Mouse (Mus musculus) spleen, adult 12 weeks (tissue): ENCODE results near the gene Rtn4rl2.

Experiments
- DNase-seq: peaks from one replicate; pipeline ENCODE4 v3.0.0; 2022; ENCODE audit warnings: low spot score

Gene Rtn4rl2

DNA sequence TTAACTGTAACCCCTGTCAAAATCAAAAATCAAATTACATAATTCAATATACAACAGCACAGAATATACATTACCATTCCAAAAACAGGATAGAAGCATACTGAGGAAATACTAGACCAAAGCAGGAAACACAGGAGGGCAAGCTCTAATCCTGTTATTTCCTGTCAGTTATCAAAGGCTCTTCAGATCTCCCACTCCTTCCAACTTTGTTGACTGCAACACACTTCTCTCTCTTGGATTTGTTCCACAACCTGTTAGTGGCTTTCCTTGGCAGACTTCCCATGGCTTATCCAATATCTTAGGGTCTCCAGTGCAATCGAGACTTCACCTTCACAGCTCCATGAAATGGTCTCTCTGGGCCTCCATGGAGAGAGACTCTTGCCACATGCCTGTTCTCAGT lies 41.3 kb downstream of the Rtn4rl2 start:
- DNase-seq, result no peak

DNA sequence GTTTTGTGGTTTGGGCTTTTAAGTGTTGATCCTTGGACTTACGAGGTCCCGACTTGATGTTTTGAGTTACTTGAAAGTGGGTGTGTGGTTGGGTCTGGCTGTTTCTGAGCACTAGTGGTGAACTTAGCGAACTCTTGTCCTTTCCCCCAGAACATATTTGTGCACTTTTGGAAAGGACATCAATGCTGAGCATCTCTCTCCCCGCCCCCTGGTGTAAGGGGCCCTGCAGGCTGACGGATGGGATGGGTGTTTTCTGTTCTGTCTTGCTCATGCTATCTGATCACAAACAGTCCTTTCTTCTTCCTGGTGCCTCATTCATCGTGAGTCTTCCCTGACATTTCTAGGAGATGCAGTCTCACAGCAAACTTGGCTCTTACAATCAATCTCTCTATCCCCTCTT lies 42.9 kb downstream of the Rtn4rl2 start:
- DNase-seq, result no peak

DNA sequence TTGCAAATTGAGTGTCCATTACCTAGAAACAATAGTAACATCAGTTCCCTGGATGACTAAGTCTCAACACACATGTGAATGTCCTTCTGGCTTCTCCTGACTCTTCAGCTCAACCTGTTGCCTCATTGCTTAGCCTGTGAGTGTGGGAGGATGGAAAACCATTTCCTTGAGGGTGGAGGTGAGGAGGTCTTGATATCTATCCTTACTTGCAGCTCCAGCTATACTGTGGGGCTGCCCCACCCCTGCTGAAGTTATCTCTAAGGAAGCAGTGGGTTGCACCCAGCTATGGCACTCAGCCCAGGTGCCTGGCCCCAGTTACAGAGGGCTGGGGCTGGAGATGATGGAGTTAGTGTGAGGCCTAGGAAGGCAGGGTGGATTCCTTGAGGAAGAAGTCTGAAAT lies 44.6 kb downstream of the Rtn4rl2 start:
- DNase-seq, result peak; percentile 79

DNA sequence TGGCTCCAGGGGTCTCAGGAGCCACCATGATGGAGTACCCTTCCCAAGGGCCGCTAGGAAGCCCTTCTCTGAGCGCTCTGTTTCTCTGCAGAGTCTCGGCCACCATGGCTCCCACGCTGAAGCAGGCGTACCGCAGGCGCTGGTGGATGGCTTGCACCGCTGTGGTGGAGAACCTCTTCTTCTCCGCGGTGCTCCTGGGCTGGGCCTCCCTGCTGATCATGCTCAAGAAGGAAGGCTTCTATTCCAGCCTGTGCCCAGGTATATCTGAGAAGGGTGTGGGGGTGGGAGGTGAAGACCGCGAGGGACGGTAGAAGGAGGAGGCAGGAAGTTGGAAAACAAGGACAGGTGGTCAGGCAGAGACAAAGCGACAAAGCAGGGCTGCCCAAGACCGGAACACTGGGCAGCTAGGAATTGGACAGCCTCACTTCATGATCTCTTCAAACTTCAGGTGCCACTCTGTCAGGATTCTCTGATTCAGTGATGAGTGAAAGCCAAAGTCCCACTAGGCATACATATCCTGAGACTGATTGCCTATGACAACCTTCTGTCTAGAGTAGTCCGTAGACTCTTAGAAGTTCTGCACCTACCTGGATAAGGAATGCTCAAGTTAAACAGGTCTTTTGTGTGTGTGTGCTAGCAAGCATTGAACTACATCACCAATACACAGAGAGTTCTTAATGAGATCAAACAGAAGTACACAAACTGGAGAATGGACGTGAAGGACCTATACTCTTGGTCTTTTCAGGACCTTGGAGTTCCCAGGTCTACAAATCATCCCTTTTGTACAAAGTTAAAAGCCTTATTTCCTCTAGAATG lies 45.6 kb downstream of the Rtn4rl2 start:
- DNase-seq, result peak; percentile 21

DNA sequence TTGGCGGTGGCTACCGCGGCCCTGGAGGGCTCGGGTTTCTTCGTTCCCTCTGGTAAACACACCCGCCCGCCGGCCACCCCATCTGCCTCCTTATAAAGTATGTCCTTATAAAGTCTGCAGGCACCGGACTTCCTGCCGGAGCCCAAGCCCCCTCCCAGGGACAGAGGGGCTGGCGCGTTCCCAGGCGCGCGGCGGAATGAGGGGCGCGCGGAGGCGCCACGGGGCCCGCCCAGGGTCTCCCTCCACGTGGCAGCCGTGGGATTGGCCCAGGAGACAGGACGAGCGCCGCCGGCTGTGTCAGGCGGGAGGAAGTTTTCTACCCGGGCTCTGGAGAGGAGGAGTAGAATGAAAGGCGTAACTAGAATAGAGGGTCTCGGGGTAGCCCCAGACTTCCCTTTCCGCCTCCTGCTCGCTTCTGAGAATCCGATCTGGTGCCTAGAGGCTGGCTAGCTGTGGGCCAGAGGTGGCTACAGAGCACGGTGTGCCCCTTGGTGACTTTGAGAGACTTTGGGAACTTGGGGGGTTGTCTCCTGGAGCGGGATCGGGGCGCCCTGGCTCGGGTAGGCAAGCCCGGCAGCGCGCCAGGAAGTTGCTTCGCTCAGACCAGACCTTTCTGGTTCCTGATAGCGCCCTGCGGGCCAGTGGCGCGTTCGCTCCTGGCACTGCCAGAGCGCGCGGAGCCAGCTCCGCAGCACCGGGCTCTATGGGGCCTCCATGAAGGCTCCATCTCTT lies 46.3 kb downstream of the Rtn4rl2 start:
- peak; percentile 71 for DNase-seq

DNA sequence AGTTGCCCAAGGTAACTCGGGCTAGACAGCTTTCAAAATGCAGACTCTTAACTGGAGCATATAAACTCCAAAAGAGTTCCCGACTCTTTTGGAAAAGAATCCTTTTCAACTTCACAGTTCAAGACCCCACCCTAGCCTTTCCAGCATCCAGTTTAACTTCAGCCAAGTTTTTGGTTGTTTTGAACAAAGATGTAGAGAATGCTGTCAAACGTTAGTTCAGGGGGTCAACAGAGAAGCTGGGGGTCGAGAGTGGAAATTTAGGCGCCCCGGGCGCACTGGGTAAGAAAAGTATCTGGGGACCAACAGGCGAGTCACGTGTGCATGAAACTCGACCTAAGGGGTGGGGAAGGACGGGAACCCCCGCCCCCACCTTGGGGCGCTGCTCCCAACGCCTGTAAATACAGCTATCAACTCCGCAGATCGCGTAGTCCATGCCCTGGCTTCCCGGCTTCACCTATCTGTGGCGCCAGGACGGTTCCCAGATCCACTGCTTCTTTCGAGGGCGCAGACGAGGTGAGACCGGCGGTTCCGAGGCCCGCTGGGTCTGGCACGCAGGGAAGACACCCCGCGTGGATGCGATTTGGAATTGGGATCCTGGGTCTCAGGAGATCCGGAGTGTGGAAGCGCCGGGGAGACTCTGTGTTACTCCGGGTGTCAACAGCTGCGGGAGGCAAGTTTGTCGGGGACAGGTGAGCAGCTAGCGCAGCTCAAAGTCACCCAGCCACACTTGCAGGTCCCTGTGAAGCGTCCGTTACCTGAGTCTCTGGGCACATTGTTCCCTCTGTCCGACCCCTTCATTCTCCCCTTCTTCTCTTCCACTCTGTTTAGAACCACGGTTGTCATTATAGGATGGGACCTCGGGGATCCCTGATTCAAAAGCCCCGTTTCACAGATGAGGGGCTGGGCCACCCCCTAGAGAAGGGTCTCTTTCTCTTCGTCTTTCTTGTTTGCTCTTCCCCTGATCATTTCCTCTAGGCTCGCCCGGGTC lies 47.2 kb downstream of the Rtn4rl2 start:
- DNase-seq, result peak; percentile 68

DNA sequence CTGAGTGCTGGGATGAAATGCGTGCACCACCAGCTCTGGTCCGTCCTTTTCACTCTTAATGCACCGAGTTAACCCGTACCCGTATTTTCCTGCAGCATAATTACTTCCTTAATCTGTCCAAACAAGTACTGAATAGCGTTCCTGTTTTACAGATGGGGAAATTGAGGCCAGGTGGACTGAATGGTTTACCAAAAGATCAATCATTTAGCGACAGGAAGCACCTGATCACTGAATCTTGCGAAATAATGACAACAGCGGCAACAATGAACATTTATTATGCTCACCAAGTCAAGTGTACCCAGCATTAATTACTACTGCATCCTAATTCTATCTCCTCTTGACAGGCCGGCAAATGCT lies 47.9 kb downstream of the Rtn4rl2 start, which contains the start of gene Slc43a1:
TSS of gene Slc43a1 (plus strand) at position 258 of the 357 bp plus-strand sequence.
- no peak for DNase-seq

DNA sequence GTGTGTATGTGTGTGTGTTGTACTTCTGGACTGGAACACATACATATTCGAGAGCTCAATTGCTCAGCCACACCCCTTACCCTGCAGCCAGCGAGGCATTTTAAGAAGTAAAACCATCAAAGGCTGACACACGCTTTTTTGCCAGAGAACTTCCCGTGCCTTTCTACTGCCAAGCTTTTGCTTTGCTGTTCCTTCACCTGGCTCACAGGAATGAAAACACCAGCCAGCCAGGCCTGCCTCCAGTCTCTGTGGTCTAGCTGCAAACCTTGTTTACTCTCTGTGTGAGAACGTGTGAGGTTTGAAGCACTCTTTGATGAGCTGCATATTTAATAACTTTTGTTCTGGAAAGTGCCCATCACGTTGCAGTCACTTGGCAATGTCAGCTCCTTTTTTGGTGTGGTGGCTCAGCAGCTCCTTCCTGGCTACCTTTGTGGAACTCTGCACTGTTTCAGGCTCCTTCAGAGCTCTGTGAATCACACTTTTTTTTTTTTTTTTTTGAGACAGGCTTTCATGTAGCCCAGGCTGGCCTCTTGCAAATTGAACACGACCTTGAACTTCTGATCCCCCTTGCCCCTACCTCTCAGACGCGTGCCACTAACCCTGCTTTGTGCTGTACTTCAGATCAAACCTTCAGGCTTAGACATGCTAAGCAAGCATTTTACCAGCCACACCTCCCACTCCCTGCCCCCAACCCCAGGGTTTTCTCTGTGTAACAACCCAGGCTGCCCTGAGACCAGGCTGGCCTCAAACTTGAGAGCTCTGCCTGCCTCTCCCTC lies 48.5 kb downstream of the Rtn4rl2 start:
- no peak for DNase-seq

DNA sequence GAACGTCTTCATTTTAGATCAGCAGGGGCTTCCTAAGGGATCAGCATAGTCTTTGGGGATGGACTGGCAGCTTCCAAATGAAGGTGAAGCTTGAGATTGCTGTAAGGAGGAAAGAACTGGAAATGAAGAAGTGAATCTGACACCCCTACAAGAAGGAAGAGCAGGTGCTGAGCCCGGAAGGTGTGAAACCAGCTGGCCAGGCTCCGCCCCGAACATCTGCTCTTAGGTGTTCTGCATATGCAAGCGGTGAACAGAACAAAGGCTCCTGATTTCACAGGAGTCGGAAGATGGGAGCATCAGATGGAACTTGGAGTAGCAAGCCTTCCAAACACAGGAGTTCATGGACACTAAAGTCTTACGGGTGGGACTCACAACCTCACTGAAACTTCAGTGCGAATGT lies 49.4 kb downstream of the Rtn4rl2 start:
- peak; percentile 33 for DNase-seq

DNA sequence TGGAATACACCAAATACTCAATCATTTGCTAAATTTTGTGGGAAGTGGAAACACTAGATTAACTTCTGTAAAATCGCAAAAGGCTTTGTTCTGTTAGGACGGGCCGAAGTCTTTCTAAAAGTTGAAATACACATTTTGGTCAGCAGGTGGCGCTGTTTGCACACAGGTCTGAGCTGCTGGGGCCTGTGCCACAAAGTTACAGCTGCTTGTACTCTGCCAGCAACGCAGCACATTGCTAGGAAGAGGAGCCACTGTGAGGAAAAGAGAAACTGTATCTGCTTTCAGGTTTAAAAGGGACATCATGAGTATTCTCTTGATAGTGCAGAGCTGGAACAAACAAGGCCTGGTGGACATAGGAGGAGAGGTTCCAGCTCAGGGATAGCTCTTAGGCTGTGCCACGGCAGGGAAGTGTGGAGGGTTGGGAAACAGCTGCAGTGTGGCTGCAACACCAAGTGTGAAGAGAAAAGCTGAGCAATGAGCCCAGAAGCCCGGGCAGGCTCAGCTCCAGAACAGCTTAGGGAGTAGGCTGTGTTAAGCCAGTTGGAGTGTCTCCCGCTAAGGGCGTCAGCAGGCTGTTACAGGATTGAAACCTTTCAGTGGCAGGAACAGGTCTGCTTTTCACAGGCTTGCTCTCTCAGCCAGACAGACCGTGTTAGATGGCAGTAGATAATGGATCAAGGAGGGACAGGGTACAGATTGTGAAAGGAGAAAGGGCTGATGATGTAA lies 54.7 kb downstream of the Rtn4rl2 start:
- DNase-seq, result peak; percentile 74

DNA sequence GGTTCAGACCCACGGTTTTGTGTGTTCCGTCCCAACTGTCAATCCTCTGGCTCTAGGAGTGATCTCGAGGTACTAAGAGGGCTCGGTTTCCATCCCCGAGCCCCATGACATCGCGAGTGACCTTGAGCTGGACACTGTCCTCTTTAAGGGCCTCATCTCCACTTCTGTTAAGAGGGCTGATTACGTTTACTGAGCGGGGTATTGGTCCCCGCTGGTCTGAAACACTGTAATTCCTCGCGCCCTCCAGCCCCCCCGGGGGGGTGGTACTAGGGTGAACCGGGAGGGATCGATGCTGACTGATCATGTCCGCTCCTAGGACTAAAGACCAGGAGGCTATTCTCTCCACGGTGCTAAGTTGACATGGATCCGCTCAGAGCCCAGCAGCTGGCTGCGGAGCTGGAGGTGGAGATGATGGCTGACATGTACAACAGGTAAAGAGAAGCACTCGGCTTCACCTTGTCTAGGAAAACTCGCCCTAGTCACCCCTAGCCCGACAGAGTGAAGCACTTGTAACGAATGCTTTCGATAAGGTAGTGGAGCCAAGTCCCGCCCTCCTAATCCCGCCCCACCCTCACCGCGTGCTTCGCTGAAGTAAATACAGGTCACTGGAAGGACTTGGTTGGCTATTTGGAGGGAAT lies 59.1 kb downstream of the Rtn4rl2 start:
- DNase-seq, result peak; percentile 49

DNA sequence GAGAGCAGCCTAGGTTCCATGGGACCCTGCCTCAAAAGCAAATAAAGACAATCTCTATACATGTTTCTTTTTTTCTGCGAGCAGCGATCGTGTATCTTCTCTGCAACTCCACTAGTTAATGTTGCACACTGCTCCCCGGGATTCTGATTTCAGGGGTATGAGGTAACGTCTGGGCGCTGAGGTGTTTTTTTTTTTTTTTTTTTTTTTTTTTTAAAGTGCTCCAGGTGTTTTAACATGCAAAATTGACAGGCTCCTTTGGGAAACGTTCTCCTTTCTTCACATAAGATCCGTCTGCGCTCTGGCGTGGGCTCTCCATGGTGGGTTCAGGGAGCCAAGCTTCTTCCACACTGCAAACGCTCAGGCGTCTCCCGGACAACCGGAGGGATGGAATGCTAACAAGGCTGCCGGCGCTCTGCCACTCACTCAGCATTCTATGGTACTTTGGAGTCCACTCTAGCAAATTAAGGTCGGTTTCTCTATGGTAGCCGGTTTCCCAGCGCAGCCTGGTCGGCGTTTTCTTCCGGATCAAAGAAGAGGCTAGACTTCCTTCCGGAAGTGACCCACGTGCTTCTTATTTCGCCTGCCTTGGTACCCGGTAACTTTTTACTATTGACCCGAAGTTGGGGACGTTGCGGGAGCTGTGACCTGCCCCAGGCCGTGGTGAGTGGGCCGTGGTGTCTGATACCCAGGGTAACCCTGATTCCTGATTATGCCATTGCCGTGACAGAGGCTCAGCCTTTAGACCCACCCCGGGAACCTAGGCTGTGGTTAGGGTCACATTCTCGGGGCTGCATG lies 59.8 kb downstream of the Rtn4rl2 start, which contains the start of gene Timm10:
TSS of gene Timm10 (plus strand) at position 510 of the 795 bp plus-strand sequence.
- peak; percentile 72 for DNase-seq

DNA sequence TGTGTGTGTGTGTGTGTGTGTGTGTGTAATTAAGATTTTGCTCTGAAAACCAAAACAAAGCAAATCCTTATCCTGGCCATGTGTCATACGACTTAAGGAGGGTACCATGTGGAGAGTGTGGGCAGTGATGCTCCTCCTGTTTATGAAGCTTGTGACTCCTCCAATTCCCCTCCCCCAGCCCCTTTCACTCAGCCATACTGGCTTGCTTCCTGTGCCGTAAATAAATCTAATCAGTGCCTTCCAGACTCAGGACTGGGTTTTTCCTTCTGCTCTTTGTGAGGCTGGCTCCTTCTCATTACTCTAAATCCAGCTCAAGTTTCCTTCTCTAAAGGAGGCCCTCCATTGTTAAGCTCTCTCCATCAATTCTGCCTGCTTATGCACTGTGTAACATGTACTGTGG lies 63.3 kb downstream of the Rtn4rl2 start:
- DNase-seq, result no peak

DNA sequence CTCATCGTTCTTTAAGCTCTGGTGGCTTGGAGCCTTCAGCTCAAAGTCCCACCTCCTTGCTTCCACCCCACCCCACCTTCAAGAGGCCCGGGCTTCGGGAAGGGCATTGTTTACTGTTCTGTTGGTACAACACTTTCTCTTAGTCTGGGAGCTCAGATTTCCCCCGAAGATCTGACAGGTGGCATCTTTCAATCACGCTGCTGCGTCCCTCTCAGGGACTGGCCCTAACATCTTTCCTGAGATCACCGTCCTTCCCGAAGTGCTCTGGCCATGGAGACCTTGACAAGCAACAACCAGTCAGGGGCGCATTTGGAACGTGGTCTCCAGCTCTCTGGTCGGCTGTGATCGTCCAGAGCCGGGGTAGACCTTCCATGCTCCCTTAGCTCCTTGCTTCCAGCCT lies 64.0 kb downstream of the Rtn4rl2 start, which contains the start of gene Smtnl1:
TSS of gene Smtnl1 (minus strand) at position 101 of the 400 bp plus-strand sequence.
- DNase-seq, result no peak
